Mouse (Mus musculus) adrenal gland, adult 8-10 months (tissue): ENCODE results near the gene Mettl13. TPM values are rescaled to one million over a fixed set of nuclear protein-coding genes. Genes with fewer than 3 reads are reported as not detected.
A peak's percentile ranks its signal among the peaks of the same experiment; 100 is the strongest.

Source experiments
- DNase-seq: peaks from one replicate; pipeline ENCODE4 v3.0.0; 2022
- total RNA-seq, 4 experiments: library from RNA; stranded (reverse); gene quantifications; 2 replicates each; pipeline ENCODE4 v1.2.4; 2022

The Mettl13 gene
- 10 to 100 TPM; 16.3 to 34.5 (median 22.1) TPM for total RNA-seq

DNA sequence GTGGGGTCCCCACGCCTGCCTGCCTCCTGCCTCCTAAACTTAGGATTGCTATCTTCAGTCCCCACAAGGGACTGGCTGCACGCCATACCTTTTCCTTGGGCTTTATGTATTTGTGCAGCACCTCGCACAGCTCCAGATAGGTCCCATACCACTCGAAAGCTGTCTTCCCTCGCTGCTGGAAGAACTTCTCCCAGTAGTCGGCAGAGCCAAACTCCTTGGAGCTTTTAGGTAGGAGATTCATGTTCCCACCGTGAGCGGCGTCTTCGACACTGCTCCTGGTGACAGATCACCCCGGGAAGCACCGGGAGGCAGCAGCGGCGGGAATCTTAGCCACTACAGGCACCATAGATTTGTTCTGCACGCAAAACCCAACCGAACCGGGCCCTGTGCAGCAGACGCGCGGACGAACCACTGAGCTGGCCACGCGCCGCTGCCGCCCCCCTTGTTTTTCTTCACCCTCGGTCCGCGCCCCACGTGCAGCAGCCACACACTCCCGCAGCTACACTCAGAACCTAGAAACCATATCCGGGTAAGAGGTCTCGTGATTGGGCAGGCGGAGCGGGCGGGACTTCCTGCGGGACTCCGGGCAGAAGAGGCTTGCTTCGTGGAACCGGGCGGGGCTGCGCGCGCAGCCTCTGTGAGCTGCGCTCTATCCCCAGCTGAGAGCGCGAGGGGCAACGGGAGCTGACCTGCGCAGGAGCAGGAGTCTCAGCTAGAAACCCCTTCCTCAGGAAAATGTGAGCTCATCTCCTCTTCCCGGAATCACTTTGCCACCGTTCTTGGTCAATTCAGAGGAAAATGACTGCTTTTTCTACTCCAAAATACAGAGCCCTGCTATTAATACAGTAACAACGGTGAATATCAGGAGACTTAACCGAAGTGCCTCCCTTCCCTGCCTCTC is at the start of gene Mettl13:
Mettl13 (minus strand) TSS at position 536 of the 901 bp plus-strand sequence.
- DNase-seq, result peak; percentile 86

DNA sequence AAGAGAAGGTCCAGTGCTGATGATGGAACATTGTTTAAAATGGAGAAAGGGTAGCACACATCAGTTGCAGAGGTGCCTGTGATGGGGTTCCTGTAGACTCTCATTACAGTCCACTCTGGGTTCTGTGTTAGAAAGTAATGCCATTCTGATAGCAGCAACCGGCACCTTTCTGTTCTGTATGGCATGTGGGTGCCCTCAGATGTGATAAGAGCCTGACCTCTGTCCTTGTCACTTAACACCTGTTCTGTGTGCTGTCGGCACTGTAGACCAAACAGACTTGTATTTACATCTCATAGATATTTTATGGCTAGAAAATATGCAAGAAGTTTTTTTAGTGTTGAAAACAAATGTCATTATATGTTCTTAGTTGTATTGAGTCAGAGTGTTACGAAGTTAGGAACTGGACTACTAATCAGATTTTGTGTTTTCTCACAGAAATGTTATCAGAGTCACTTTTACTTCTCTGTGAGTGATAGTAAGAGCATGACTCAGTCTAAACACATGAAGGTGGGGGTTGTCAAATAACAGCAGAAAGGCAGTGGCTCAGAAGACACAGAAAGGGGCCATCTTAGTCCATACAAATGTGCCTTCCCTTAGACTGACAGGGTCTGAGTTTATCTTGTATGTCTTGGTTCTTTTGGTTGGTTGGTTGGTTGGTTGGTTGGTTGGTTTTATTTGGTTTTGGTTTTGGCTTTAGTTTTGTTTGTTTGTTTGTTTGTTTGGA is 49.2 kb upstream of the Mettl13 start:
- DNase-seq, result no peak

DNA sequence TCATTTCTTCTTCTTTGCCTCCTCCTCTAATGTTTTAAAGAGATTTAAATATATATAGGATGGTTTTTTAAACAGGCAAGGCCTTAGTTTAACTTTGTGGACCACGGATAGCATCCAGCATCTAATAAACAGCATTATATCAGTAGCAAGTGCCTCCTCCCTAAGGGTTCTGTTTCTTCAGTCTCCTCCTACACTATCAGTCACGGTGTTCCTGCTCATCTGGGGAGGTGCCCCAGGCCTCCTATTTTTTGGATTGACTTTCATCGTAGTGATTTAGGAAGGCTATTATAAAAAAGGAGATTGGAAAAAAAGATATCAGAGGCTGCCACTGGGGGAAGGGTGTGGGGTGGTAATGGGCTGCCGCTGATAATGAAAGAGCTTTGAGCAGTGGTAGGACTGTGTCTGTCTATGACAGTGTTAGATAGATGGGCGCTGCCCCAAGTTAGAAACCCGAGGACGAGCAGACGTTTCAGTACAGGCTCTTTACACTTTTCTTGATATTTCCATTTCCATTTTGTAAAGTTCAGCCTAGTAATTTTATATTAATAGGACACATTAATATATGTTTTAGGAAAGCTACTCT is 42.2 kb upstream of the Mettl13 start:
- DNase-seq, result no peak

DNA sequence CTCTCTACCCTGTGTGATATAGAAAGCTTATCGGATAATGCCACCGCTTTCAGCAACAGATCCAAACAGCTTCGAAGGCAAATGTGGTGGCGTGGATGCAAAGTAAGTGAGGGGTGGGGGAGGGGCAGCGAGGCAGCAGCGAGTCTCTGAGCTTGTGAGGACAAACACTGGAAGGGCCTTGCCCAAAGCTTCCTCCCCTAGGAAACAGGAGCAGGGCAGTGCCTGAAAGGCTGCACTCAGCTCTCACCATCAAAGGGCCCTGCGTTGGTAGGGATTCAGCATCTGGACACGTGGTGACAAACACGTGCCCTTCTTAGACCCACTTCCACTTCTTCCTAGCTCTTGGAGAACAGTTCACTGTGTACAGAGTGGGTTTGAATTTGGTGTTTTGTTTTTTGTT is 41.1 kb upstream of the Mettl13 start:
- no peak for DNase-seq

DNA sequence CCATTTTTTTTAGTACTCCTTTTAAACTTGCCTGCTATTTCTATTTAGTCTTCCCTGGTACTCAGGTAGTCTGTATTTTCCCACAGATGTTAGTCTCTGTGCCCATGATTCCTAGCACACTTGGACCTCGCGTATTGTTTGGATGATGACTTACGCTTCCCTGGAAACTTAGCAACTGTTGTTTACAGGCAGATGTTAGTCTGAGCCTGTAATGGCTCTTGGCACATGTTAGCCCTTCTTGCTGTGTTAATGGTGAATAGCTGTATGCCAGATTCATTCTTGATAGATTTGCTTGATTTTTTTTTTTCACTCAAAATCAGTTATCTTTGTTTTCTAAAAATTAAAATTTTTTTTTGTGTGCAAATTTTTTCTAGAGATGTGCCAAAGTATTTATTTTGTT is 40.3 kb upstream of the Mettl13 start:
- no peak for DNase-seq

DNA sequence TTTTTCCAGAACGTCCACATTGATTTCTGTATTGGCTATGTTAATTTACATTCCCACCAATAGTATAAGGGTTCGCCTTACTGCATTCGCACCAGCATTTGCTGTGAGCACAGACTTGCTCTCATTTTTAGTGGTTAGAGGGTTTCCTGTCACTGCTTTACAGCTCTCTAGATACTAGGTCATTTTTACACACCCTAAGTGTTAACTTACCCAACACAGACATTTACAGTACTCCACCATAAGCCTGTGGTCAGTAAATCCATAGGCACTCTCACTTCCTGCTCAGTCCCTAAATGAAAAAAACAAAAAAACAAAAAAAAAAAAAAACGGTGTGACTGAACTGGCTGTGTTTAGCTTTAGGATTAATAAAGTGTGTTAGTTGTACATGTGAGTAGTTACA is 37.9 kb upstream of the Mettl13 start:
- no peak for DNase-seq

DNA sequence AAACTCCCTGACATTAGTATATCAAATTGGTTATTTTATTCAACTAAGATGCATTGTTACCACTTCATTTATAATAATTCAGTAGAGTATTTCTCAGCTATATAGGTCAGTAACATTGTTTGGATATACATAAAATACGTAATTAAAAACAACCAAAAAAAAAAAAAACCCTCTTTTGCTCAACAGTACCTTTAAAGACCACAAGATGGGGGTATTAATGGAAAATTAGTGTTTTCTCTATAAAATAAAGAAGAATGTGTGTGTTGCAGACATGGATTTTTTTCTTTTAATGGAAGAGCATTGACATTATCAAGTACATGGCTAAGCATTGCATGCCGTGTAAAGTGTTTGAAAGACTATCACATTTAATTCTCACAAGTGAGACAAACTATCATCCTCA is 34.5 kb upstream of the Mettl13 start:
- no peak for DNase-seq

DNA sequence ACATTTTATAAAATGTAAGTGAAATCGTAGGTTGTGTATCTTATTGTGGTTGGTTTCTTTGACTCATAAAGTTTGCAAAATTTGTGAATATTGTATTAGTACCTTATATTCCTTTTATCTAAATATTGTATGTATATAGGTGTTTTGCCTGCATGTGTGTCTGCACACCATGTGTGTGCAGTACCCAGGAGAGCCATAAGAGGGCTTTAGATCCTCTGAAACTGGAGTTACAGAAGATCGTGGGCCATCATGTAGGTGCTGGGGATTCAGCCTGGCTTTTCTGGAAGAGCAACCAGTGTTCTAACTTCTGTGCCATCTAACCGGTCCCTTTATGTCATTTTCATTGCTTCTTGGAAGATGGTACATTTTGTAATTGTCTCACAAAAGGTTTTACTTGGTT is 26.7 kb upstream of the Mettl13 start:
- DNase-seq, result no peak

DNA sequence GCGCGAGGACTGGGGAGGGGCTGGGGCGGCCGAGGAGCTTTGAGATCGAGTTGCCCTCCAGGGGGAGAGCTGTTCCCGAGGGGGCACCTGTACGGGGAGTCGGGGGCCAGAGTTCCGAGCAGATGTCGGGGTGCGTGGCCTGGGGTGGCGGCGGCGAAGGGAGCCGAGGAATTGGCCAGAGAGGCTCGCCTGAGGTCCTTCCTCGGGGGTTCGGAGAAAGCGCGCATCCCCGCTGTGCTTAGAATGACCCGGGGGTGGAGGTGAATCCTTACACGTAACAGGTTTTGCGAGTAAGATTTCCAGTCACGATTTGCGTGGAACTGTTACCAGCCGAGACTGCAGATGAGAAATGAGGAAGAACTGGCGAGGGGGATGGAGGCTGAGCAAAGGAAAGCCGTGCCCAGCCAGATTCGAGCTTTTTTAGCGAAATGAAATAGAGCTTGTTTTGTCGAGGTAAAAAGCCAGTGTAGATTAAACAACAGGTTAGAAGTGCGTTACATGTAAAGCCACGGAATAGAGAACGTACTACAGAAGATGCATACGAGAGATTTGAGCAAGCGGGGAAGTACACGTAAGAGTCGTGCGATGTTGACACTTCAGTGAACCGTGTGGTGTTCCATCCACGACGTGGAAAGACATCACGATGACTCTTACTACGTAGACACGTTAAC is 22.7 kb upstream of the Mettl13 start:
- peak; percentile 11 for DNase-seq

DNA sequence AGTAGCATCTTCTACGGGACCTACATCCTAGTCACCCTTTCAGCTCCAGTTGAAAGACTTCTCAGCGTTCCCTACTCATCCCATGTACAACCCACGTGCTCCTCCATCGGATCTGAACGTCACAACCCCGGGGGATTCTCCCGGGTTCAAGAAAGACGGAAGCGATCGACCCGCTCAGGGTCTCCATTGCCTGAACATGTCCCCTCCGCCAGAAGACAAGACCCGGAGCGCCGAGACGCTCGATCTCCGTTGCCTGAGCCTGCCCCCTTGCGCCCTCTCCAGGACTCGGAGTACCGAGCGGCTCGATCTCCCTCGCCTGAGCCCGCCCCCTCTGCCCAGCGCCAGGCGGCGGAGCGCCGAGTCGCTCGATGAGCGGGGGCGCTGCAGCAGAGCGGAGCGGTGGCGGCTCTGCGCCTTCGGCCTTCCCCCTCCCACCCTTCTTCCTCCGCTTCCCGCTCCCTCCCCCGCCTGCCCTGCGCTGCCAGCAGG is 22.0 kb upstream of the Mettl13 start, which contains the start of gene Vamp4:
Vamp4 (plus strand) TSS at position 256 of the 489 bp plus-strand sequence.
- DNase-seq, result peak; percentile 88

DNA sequence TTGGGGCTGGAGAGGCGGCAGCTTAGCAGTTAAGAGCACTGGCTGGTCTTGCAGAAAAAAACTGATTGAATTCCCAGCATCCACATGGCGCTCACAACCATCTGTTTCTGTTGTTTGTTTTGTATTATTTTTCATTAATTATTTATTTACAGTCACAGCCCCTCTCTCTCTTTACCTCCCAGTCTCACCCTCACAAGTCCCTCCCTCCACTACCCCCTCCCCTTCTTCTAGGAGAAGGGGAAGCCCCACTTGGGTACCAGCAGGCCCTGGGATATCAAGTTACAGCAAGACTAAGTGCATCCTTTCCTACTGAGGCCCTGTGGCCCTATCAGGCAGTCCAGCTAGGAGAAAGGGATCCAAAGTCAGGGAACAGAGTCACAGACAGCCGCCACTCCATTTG is 19.0 kb upstream of the Mettl13 start:
- DNase-seq, result no peak

DNA sequence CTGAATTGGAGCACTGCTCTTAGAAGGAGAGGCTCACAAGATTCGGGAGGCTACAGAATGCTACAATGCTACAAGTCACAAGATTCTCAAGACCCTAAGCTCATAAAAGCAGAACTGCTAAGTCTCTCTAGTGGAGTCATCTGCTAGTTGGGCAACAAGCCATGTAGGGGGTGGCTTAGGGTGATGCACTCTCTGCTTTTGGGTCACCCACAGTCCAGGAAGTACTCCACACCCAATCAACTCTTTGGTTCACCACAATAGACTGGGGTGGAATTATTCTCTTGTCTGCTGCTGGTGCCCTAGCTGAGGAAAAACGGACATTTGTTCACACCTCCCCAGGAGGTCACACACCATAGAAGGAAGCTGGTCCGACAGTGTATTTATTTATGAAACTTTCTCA is 16.6 kb upstream of the Mettl13 start:
- no peak for DNase-seq

DNA sequence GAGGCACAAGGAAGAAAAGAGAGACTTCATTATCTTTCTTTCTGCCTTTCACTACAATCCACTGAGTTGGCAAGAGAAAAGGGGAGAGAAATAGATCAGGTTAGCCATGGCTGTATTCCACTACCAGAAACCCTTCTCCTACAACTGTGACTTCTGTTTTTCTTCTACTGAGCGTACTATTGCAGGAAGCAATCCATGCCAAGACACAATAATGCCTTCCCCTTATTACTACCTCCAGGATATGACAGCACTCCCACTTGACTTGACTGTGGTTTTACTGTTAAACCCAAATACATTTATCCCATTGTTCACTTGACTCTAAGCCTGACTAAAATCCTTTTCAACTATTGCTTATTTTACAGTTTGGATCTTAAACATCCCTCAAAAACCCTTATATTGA is 14.9 kb upstream of the Mettl13 start:
- DNase-seq, result no peak

DNA sequence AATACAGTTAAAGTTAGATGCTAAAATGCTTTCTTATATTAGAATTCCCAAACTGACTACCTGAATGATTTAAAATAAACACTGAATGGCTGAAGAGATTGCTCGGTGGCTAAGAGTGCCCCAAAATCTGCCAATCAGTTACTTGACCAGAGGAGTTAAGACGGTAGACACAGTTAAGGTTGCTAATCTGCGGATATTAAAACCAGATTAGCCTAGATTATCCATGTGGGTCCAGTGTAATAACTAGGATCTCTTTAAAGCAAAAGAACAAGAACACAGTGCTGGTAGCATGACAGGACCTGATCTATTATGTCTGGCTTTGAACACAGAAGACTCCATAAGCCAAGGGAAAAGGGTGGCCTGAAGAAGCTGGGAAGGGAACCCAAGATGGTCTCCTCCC is 5.8 kb upstream of the Mettl13 start:
- no peak for DNase-seq

DNA sequence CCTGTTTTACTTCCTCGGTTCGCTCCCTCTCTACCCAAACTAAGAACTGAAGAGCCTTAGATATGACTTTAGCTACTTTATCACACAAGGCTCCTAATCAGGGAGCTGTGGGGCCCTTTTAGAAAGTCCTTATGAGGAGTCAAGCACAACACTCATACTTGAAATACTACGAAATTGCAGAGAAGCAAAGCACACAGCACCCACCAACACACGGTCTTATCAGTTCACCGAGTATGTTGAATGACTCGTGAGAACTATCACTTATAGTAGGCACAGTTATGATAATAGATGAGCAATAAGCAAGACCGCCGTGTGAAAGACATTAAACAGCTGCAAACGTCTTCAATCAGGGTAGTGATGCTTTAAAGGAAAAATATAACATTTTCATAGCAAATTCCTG is 4.6 kb upstream of the Mettl13 start:
- DNase-seq, result no peak

DNA sequence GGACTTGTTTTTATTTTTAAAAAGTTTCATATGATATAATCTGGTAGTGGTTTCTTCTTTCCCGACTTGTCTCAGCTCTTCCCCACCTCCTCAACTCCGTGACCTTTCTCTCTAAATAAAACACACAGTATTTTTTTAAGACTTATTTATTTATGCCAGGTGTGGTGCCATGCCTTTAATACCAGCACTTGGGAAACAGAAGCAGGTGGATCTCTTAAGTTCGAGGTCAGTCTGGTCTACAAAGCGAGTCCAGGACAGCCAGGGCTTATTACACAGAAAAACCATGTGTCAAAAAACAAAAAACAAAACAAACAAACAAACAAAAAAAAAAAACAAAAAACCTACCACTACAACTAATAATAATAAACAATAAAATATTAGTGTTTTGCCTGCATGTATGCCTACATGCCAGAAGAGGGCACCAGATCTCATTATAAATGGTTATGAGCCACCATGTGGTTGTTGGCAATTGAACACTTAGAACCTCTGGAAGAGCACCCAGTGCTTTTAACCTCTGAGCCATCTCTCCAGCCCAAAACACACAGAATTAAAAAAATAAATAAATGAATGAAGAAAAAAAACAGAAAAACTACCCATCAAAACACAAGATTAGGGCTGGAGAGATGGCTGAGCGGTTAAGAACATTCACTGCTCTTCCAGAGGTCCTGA is 1.4 kb upstream of the Mettl13 start:
- no peak for DNase-seq

DNA sequence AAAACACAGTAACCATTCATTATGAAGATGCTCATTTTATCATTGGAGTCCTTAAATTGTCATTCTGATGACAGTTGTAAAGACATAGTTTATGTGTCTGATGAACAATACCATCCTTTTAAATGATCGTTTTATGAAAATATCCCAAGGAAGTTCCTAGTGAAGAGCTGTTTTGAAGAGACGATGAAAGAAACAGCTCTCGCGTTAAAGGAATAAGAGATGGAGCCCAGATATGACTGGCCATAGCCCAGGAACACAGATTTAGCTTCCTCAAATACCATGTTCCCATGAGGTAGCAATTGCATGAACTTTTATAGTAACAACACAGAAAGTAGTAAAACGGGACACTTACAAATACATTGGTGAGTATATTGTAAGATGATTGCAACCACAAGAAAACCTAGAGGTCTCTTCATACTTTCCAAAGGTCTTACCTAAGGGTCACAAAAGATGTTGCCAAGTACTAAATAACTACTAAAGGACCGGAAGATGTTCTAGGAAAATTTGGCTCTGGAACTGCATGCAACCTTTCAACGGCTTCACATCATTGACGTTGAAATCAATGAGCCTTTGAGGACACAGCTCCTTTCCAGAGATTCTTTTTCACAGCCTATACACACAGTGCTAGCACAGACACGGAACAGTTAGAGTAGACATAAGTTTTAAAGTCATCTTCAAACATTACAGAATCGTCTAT is 714 bp upstream of the Mettl13 start:
- DNase-seq, result no peak

DNA sequence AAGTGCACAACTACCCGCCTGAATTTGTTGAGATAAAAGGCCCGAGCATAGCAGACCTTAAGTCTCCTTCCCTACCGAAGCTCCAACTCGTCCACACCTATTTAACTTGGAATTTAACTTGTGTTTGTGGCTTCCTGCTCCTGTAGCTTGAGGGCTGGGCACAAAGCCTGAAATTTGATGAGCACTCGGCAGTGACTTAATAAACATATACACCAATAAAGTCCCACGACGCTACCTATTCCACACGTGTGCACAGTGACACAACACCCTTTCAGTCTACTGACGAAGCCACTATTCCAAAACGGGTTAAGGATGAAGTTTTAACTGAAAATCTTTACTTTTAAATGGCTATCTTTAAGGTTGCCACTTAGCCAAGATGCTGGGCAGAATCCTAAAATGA is 744 bp downstream of the Mettl13 start:
- DNase-seq, result no peak

DNA sequence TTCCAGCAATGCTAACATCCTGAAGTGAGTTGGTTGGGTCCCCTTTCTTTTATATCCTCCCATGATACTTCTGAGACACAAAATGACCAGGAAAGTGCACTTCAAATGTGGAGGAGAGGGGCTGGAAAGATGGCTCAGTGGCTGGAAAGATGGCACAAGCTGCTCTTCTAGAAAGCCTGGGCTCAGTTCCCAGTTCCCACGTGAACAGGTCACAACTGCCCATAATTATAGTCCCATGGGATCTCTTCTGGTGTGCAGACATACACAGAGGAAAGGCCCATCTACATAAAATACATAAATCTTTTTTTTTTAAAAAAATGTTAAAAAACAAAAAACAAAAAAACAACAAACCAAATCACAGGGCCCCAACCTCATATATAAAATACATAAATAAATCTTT is 5.1 kb downstream of the Mettl13 start:
- no peak for DNase-seq

DNA sequence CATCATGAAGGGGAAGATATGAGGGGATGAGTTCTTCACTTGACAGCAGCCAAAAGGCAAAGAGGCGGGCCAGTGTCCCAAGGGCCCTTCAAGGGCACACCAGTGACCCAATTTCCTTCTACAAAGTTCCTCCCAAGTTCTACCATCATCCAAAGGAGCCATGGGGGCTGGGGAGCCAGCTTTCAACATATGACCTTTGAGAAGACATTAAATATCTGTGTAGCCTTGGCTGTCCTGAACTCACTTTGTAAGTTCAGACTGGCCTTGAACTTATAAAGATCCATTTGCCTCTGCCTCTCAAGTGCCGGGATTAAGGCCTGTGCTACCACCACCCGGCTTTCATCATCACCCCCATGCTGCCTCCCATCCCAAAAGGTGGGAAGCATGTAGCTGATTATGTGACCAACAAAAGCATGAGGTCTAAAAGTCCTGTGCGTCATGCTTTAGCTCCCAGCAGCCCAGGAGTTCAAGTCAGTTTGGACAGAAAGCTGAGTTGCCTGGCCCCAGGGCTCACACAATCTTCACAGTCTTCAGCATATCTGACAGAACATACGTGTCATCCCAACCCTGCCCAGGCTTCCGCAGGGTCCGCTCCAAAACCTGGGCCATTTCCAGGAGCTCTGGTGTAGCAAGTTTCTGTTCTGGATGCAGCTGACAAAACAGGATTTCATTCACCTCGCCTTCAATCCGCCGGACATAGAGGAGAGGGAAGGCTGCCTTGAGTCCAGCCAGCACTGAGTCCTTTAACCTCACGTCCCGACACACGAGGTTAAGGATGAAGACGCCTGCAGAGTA is 14.4 kb downstream of the Mettl13 start:
- DNase-seq, result peak; percentile 48

DNA sequence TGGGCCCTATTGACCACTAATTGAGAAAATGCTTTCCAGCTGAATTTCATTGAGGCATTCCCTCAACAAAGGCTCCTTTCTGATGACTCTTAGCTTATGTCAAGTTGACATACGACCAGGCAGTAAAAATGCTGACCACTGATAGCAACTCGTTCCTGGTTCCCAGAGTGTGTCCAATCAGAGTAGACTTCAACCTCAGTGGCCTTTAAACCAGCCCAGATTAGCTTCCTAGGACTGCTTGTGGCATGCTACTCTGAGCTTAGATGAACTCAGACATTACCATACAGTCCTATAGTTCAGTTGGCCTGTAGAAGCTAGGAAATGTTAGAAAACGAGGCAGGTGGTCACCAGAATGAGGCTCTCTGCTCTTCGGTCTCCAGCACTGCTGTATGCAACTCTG is 16.0 kb downstream of the Mettl13 start:
- DNase-seq, result no peak
